Mouse (Mus musculus): ENCODE measurements around the gene Lpcat3.
"Not testable (repeated sequence)": the region's sequence is repeated elsewhere in the genome, so short reads cannot be mapped to it uniquely, and the experiment has no call there.

Lpcat3 gene

GRCm38 (mm10) chr6:124662477-124663423 lies at the start of gene Lpcat3:
Gene Lpcat3 (plus strand): TSS chr6:124663027.
- DNase-seq (ENCODE audit: low read depth, low spot score), result peak; percentile 96

GRCm38 (mm10) chr6:124625612-124626011 lies 37.2 kb upstream of the Lpcat3 start:
- no peak for DNase-seq (ENCODE audit: low read depth, low spot score)

GRCm38 (mm10) chr6:124626184-124626583 lies 36.6 kb upstream of the Lpcat3 start:
- DNase-seq (ENCODE audit: low read depth, low spot score), result not testable (repeated sequence)

GRCm38 (mm10) chr6:124630763-124631162 lies 32.1 kb upstream of the Lpcat3 start:
- no peak for DNase-seq (ENCODE audit: low read depth, low spot score)

GRCm38 (mm10) chr6:124635985-124636384 lies 26.8 kb upstream of the Lpcat3 start, which contains the start of gene C1s2:
Gene C1s2 (minus strand): TSS chr6:124636085.
- not testable (repeated sequence) for DNase-seq (ENCODE audit: low read depth, low spot score)

GRCm38 (mm10) chr6:124636858-124637460 lies 25.9 kb upstream of the Lpcat3 start:
- DNase-seq (ENCODE audit: low read depth, low spot score), result not testable (repeated sequence)

GRCm38 (mm10) chr6:124640041-124640440 lies 22.8 kb upstream of the Lpcat3 start:
- no peak for DNase-seq (ENCODE audit: low read depth, low spot score)

GRCm38 (mm10) chr6:124640997-124641396 lies 21.8 kb upstream of the Lpcat3 start:
- DNase-seq (ENCODE audit: low read depth, low spot score), result peak; percentile 36

- no peak for DNase-seq (ENCODE audit: low read depth, low spot score)
Measured at GRCm38 (mm10) chr6:124646394-124646793, 16.4 kb upstream of the Lpcat3 start.

GRCm38 (mm10) chr6:124655893-124656292 lies 6.9 kb upstream of the Lpcat3 start:
- no peak for DNase-seq (ENCODE audit: low read depth, low spot score)

GRCm38 (mm10) chr6:124658067-124658466 lies 4.8 kb upstream of the Lpcat3 start:
- DNase-seq (ENCODE audit: low read depth, low spot score), result no peak

- DNase-seq (ENCODE audit: low read depth, low spot score), result no peak
Measured at GRCm38 (mm10) chr6:124661156-124661806, 1.5 kb upstream of the Lpcat3 start.

GRCm38 (mm10) chr6:124661995-124662394 lies 832 bp upstream of the Lpcat3 start:
- DNase-seq (ENCODE audit: low read depth, low spot score), result no peak

- DNase-seq (ENCODE audit: low read depth, low spot score), result no peak
Measured at GRCm38 (mm10) chr6:124663424-124663795, 583 bp downstream of the Lpcat3 start.

GRCm38 (mm10) chr6:124664256-124664655 lies 1.4 kb downstream of the Lpcat3 start:
- no peak for DNase-seq (ENCODE audit: low read depth, low spot score)

GRCm38 (mm10) chr6:124665011-124665410 lies 2.2 kb downstream of the Lpcat3 start:
- DNase-seq (ENCODE audit: low read depth, low spot score), result no peak

- DNase-seq (ENCODE audit: low read depth, low spot score), result no peak
Measured at GRCm38 (mm10) chr6:124669234-124669859, 6.5 kb downstream of the Lpcat3 start.

- no peak for DNase-seq (ENCODE audit: low read depth, low spot score)
Measured at GRCm38 (mm10) chr6:124670281-124670900, 7.6 kb downstream of the Lpcat3 start.

- DNase-seq (ENCODE audit: low read depth, low spot score), result no peak
Measured at GRCm38 (mm10) chr6:124672100-124672499, 9.3 kb downstream of the Lpcat3 start.

GRCm38 (mm10) chr6:124673619-124674018 lies 10.8 kb downstream of the Lpcat3 start:
- DNase-seq (ENCODE audit: low read depth, low spot score), result no peak

- no peak for DNase-seq (ENCODE audit: low read depth, low spot score)
Measured at GRCm38 (mm10) chr6:124674591-124674990, 11.8 kb downstream of the Lpcat3 start.

Data from retina, postnatal 7 days (tissue).